Mouse (Mus musculus) heart, embryonic 14.5 days (tissue): ENCODE results near the gene Map1lc3b. TPM values are rescaled to one million over a fixed set of nuclear protein-coding genes. Genes with fewer than 3 reads are reported as not detected.

Experiments used
- ATAC-seq: fragments of 200-750 bp; cut with Nextera tagmentation; 2 replicates; pipeline ENCODE4 v1.8.0; 2017; ENCODE audit warnings: low read depth, moderate TSS enrichment; ENCODE audit not compliant: insufficient number of reproducible peaks, insufficient read depth, low FRiP score
- H3K27ac ChIP-seq, 2 experiments: fragments of 200-500 bp in 1 of 2; fragments of 300-500 bp in 1 of 2; sonication (generic) in 1 of 2; replicated peaks in 1 of 2; 2 replicates each; pipeline ENCODE4 v1.5.1; 2012 to 2014; ENCODE audit warnings: low read depth in 2 of 2, low read length in 2 of 2, control low read depth in 1 of 2, mild to moderate bottlenecking in 1 of 2, mixed read lengths in 1 of 2; ENCODE audit not compliant: control insufficient read depth in 1 of 2, insufficient read depth in 1 of 2
- H3K27me3 ChIP-seq: fragments of 300-500 bp; sonication (generic); 2 replicates; pipeline ENCODE4 v1.6.1; 2014; ENCODE audit warnings: mild to moderate bottlenecking, low read length, control low read depth; ENCODE audit not compliant: control insufficient read depth, insufficient read depth
- H3K36me3 ChIP-seq: fragments of 300-500 bp; sonication (generic); 2 replicates; pipeline ENCODE4 v1.6.1; 2014; ENCODE audit warnings: mild to moderate bottlenecking, control low read depth, low read length, mixed read lengths; ENCODE audit not compliant: control insufficient read depth, insufficient read depth
- H3K4me1 ChIP-seq, 2 experiments: fragments of 200-500 bp in 1 of 2; fragments of 300-500 bp in 1 of 2; sonication (generic) in 1 of 2; 2 replicates each; pipeline ENCODE4 v1.6.1; 2012 to 2014; ENCODE audit warnings: low read length in 2 of 2, control low read depth in 1 of 2, mixed read lengths in 1 of 2; ENCODE audit not compliant: control insufficient read depth in 2 of 2, insufficient read depth in 2 of 2
- H3K4me2 ChIP-seq: fragments of 300-500 bp; sonication (generic); 2 replicates; pipeline ENCODE4 v1.6.1; 2014; ENCODE audit warnings: mild to moderate bottlenecking, low read length
- H3K4me3 ChIP-seq, 2 experiments: fragments of 200-500 bp in 1 of 2; fragments of 300-500 bp in 1 of 2; sonication (generic) in 1 of 2; 2 replicates each; pipeline ENCODE4 v1.5.1; 2012 to 2014; ENCODE audit warnings: low read length in 2 of 2, mild to moderate bottlenecking in 2 of 2, control low read depth in 1 of 2, low read depth in 1 of 2, moderate library complexity in 1 of 2; ENCODE audit not compliant: control insufficient read depth in 1 of 2, insufficient read depth in 1 of 2
- H3K9ac ChIP-seq: fragments of 300-500 bp; sonication (generic); 2 replicates; pipeline ENCODE4 v1.6.1; 2014; ENCODE audit warnings: mild to moderate bottlenecking, low read length
- H3K9me3 ChIP-seq: fragments of 300-500 bp; sonication (generic); 2 replicates; pipeline ENCODE4 v1.6.1; 2016; ENCODE audit warnings: low read length, control low read depth; ENCODE audit not compliant: control insufficient read depth
- WGBS: fragments of 180-500 bp; shearing (Covaris S2); extraction: QIAGEN DNeasy Blood & Tissue Kit; methylation state at CpG from one replicate; pipeline ENCODE4 v1.1.7; 2014; 5-methylcytosine and 5-hydroxymethylcytosine counted together
- polyA plus RNA-seq: library from polyadenylated mRNA; unstranded; fragments of >200 nt; fragmentation: Nextera tagmentation; extraction: Ambion mirVana; gene quantifications from 2 replicates; pipeline ENCODE4 v1.2.1, GENCODE M21; 2014

Map1lc3b gene
- polyA plus RNA-seq, 1 experiment from 2014 or later = 267 TPM

DNA sequence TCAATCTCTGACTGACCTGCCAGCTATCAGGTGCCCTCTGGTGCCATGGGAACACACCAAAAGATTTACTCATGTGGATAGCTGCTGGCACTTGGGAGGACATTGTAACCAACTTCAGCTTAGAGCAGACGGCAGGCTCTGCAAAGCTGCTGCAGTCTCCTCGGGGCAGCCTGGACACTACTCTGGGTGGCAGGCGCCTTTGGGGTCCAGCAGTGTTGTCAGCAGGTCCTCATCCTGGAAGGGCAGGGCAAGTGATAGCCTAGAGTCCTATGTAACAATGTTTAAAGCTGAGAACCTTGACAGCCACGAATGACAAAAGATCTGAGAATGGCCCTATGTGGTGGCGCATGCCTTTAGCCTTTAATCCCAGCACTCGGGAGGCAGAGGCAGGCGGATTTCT, 8.0 kb downstream of the Map1lc3b start:
- H3K4me2 ChIP-seq = no peak overlapping the region
- H3K27ac ChIP-seq = no peak overlapping the region
- ATAC-seq = no peak
- no peak overlapping the region for H3K9ac ChIP-seq
- no peaks in the 10 kb centered on the region for H3K4me1 ChIP-seq
- H3K4me3 ChIP-seq = no peak overlapping the region
- no peaks in the 10 kb centered on the region for H3K9me3 ChIP-seq
- no peaks in the 10 kb centered on the region for H3K27me3 ChIP-seq
- peaks cover 89% of the 10 kb centered on the region for H3K36me3 ChIP-seq
- 83% methylated on average over 7 of the region's 7 CpGs for WGBS

GRCm38 (mm10) chr8:121598892-121599291, 8.7 kb downstream of the Map1lc3b start:
- no peak overlapping the region for H3K4me2 ChIP-seq
- 0 out of 2 replicates have a peak, but pooled peaks have one; percentile 46 for ATAC-seq

GRCm38 (mm10) chr8:121599842-121600241, 9.7 kb downstream of the Map1lc3b start:
- WGBS = 88% methylated on average over 14 of the region's 14 CpGs
- ATAC-seq = no peak
- H3K9ac ChIP-seq = no peak overlapping the region
- H3K4me2 ChIP-seq = no peak overlapping the region
- no peak overlapping the region for H3K27ac ChIP-seq
- H3K4me3 ChIP-seq = no peak overlapping the region
- peaks cover 85% of the 10 kb centered on the region for H3K36me3 ChIP-seq
- H3K4me1 ChIP-seq = no peaks in the 10 kb centered on the region
- no peaks in the 10 kb centered on the region for H3K27me3 ChIP-seq
- no peaks in the 10 kb centered on the region for H3K9me3 ChIP-seq

More at GRCm38 (mm10) chr8:121598892-121599291, 8.7 kb downstream of the Map1lc3b start:
- Histone ChIP-seq H3K4me3 (no peak overlapping the region), H3K9me3 (no peaks in the 10 kb centered on the region), H3K4me1 (no peaks in the 10 kb centered on the region), H3K9ac (no peak overlapping the region), H3K27ac (no peak overlapping the region), H3K27me3 (no peaks in the 10 kb centered on the region), H3K36me3 (peaks cover 85% of the 10 kb centered on the region)
- WGBS = 26% methylated on average over 7 of the region's 7 CpGs

DNA sequence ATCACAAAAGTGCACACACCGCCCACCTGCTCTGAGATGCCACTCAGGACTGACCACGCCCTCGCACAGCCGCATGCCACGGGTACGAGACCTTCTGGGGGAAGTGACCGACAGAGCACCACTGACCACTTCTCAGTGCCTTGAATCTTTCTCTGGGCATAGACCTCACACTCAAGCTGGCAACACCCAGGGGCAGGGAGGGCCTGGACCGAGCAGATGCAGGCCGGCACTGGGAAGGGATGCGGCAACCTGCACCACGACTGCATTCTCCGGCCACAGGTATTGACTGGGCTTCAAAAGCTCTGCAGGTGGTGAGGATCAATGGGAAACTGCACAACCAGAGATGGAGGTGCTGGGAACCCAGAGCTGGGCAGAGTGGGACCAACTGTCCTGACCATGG, 12.2 kb downstream of the Map1lc3b start:
- 92% methylated on average over 12 of the region's 12 CpGs for WGBS
- Histone ChIP-seq H3K9ac (no peak overlapping the region), H3K27ac (no peak overlapping the region), H3K4me1 (no peaks in the 10 kb centered on the region), H3K4me2 (no peak overlapping the region), H3K36me3 (peaks cover 84% of the 10 kb centered on the region), H3K27me3 (no peaks in the 10 kb centered on the region), H3K4me3 (no peak overlapping the region), H3K9me3 (no peaks in the 10 kb centered on the region)
- no peak for ATAC-seq

- H3K27me3 ChIP-seq = no peaks in the 10 kb centered on the region
- WGBS = 22% methylated on average over 3 of the region's 3 CpGs
- no peak overlapping the region for H3K27ac ChIP-seq
- peaks cover 84% of the 10 kb centered on the region for H3K36me3 ChIP-seq
- H3K4me3 ChIP-seq = no peak overlapping the region
- H3K9me3 ChIP-seq = no peaks in the 10 kb centered on the region
- H3K9ac ChIP-seq = no peak overlapping the region
- no peak overlapping the region for H3K4me2 ChIP-seq
- ATAC-seq = no peak
- H3K4me1 ChIP-seq = no peaks in the 10 kb centered on the region
Observed at GRCm38 (mm10) chr8:121602860-121603259, 12.7 kb downstream of the Map1lc3b start.

DNA sequence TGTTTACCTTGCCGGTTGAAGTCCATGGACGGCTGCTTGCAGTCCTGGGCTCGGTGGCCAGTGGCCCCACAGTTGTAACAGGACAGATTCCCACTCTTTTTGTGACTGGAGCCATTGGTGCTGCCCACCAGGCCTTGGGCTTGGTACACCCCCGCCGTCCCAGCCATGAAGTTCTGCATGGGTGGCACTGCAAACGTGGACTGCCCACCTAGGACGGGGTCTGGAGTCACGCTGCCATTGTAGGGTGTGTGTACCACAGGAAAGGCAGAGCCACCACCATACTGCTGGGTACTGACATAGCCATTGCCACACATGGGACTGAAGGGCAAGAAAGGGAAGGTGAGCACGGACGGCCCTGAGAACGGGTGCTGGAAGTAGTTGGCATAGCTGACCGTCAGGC, 13.6 kb downstream of the Map1lc3b start:
- H3K36me3 ChIP-seq = peaks cover 88% of the 10 kb centered on the region
- 92% methylated on average over 12 of the region's 12 CpGs for WGBS
- no peak overlapping the region for H3K9ac ChIP-seq
- no peak overlapping the region for H3K4me3 ChIP-seq
- H3K4me2 ChIP-seq = no peak overlapping the region
- no peaks in the 10 kb centered on the region for H3K27me3 ChIP-seq
- no peaks in the 10 kb centered on the region for H3K9me3 ChIP-seq
- H3K4me1 ChIP-seq = no peaks in the 10 kb centered on the region
- no peak overlapping the region for H3K27ac ChIP-seq
- ATAC-seq = no peak

DNA sequence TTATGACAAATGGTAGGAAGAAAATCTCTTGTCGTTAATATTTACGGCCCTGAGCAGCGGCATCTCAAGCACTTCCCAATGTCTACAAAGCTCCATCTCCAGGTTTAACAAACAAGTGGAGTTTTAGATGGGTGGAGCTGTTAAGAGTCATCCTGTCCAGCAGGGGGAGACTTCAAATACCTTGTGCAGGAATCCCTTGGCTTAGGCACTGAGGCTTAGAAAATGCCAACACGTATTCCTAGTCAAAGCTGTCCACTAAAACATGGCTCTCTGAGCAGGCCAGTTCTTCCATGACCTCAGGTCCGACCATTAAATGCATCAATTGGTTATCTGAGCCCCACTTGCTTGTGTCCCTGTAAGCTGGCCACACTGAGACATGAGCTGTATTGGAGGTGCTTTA, 17.5 kb downstream of the Map1lc3b start:
- Histone ChIP-seq H3K9ac (no peak overlapping the region), H3K4me2 (no peak overlapping the region), H3K4me1 (no peaks in the 10 kb centered on the region), H3K27me3 (no peaks in the 10 kb centered on the region), H3K36me3 (peaks cover 71% of the 10 kb centered on the region), H3K27ac (no peak overlapping the region), H3K9me3 (no peaks in the 10 kb centered on the region), H3K4me3 (no peak overlapping the region)
- ATAC-seq = no peak
- 81% methylated on average over 5 of the region's 5 CpGs for WGBS

DNA sequence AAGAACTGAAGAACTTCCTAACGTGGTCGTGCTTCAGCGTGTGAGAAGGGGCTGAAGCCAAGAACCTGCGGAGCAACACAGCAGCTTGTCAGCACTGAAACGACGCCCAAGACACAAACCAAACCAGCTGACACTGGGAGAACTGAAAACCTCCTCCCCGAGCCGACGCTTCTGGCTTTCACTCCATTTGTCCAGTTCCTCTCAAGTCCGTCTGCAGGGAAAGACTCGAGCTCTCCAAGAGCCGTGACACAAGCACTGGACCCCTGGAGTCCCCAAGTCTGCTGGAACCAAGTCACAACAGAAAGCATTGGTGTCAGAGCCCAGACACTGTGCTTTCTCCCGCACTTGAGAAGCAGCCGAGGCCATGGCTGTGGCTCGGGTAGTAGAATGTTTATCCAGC, 19.1 kb downstream of the Map1lc3b start:
- Histone ChIP-seq H3K4me1 (peaks cover 4 to 9% of the 10 kb centered on the region in 2 experiments; a peak in 3 of 4 replicates), H3K27ac (no peak overlapping the region), H3K4me2 (no peak overlapping the region), H3K36me3 (peaks cover 61% of the 10 kb centered on the region), H3K27me3 (no peaks in the 10 kb centered on the region), H3K9me3 (no peaks in the 10 kb centered on the region), H3K4me3 (no peak overlapping the region), H3K9ac (no peak overlapping the region)
- no peak for ATAC-seq
- WGBS = 70% methylated on average over 15 of the region's 15 CpGs
